Mouse (Mus musculus) ovary, postnatal 36 days (tissue): Measurements from ENCODE around the gene Kcnab1.

Source experiments
- DNase-seq: peaks from one replicate; pipeline ENCODE4 v3.0.0; 2022; ENCODE audit warnings: low spot score, mixed read lengths

Gene Kcnab1

GRCm38 (mm10) chr3:65204356-65205075, 95.3 kb downstream of the Kcnab1 start:
- DNase-seq = no peak

GRCm38 (mm10) chr3:65205539-65206020, 96.4 kb downstream of the Kcnab1 start:
- no peak for DNase-seq

GRCm38 (mm10) chr3:65213725-65214124, 104.5 kb downstream of the Kcnab1 start:
- DNase-seq = no peak

GRCm38 (mm10) chr3:65214635-65215034, 105.5 kb downstream of the Kcnab1 start:
- DNase-seq = no peak

GRCm38 (mm10) chr3:65217673-65218579, 108.7 kb downstream of the Kcnab1 start:
- no peak for DNase-seq

GRCm38 (mm10) chr3:65220287-65220686, 111.1 kb downstream of the Kcnab1 start:
- DNase-seq = no peak

GRCm38 (mm10) chr3:65223635-65224034, 114.5 kb downstream of the Kcnab1 start:
- DNase-seq = no peak

- DNase-seq = no peak
These were observed 121.8 kb downstream of the Kcnab1 start for GRCm38 (mm10) chr3:65230978-65231377.

GRCm38 (mm10) chr3:65231419-65232090, 122.4 kb downstream of the Kcnab1 start:
- DNase-seq = no peak

- no peak for DNase-seq
These were observed 139.8 kb downstream of the Kcnab1 start for GRCm38 (mm10) chr3:65249023-65249422.

GRCm38 (mm10) chr3:65260521-65260920, 151.3 kb downstream of the Kcnab1 start:
- no peak for DNase-seq

- DNase-seq = no peak
These were observed 153.6 kb downstream of the Kcnab1 start for GRCm38 (mm10) chr3:65262506-65263422.

GRCm38 (mm10) chr3:65273317-65273716, 164.1 kb downstream of the Kcnab1 start:
- no peak for DNase-seq

- no peak for DNase-seq
These were observed 168.6 kb downstream of the Kcnab1 start for GRCm38 (mm10) chr3:65277777-65278176.

GRCm38 (mm10) chr3:65283366-65283765, 174.2 kb downstream of the Kcnab1 start:
- no peak for DNase-seq

GRCm38 (mm10) chr3:65288994-65289393, 179.8 kb downstream of the Kcnab1 start:
- no peak for DNase-seq

- DNase-seq = no peak
These were observed 187.8 kb downstream of the Kcnab1 start for GRCm38 (mm10) chr3:65296996-65297395.

GRCm38 (mm10) chr3:65299205-65299604, 190.0 kb downstream of the Kcnab1 start:
- DNase-seq = no peak

GRCm38 (mm10) chr3:65301531-65301930, 192.3 kb downstream of the Kcnab1 start:
- DNase-seq = no peak

GRCm38 (mm10) chr3:65302559-65302958, 193.4 kb downstream of the Kcnab1 start:
- no peak for DNase-seq

GRCm38 (mm10) chr3:65315837-65316236, 206.7 kb downstream of the Kcnab1 start:
- no peak for DNase-seq
